Mouse (Mus musculus) A20 (cell line): Measurements from ENCODE around the gene Slc9a5.

Experiments used
- DNase-seq: peaks from one replicate; pipeline ENCODE4 v3.0.0-alpha.2; 2011; ENCODE audit warnings: low read depth, low spot score

Gene Slc9a5

GRCm38 (mm10) chr8:105408331-105408730, 59.7 kb downstream of the Slc9a5 start:
- DNase-seq, result no peak

- DNase-seq, result no peak
Measured at GRCm38 (mm10) chr8:105409947-105410346, 61.3 kb downstream of the Slc9a5 start.

- peak; percentile 36 for DNase-seq
Measured at GRCm38 (mm10) chr8:105413391-105413790, 64.7 kb downstream of the Slc9a5 start, which contains the start of the genes Kctd19 and Lrrc36. Gene Kctd19 (minus strand): TSS chr8:105413502. Gene Lrrc36 (plus strand): TSS chr8:105413571.

- DNase-seq, result no peak
Measured at GRCm38 (mm10) chr8:105418992-105419391, 70.3 kb downstream of the Slc9a5 start.
